Mouse (Mus musculus) liver, adult 2 months (tissue): Measurements from ENCODE around the gene Gm4869. TPM values are rescaled to one million over a fixed set of nuclear protein-coding genes. Genes with fewer than 3 reads are reported as not detected.
A peak's percentile ranks its signal among the peaks of the same experiment; 100 is the strongest.
"Not testable (repeated sequence)": the region's sequence is repeated elsewhere in the genome, so short reads cannot be mapped to it uniquely, and the experiment has no call there.

ENCODE experiments used
- DNase-seq: peaks from one replicate; pipeline ENCODE4 v3.0.0-alpha.2; 2011; ENCODE audit warnings: low read depth, low spot score; ENCODE audit errors: extremely low read depth
- H3K27ac ChIP-seq: fragments of 200-500 bp; replicated peaks from 2 replicates; pipeline ENCODE4 v1.5.1; 2012; ENCODE audit warnings: low read depth, mild to moderate bottlenecking, control low read depth, inconsistent platforms, low read length; ENCODE audit not compliant: insufficient read depth
- H3K27me3 ChIP-seq: fragments of 200-500 bp; 2 replicates; pipeline ENCODE4 v1.6.1; 2012; ENCODE audit warnings: mild to moderate bottlenecking, moderate library complexity, low read length, inconsistent platforms; ENCODE audit not compliant: control insufficient read depth, insufficient read depth
- H3K36me3 ChIP-seq: fragments of 200-500 bp; 2 replicates; pipeline ENCODE4 v1.6.1; 2012; ENCODE audit warnings: low read length, inconsistent platforms; ENCODE audit not compliant: control insufficient read depth, insufficient read depth
- H3K4me1 ChIP-seq: fragments of 200-500 bp; 2 replicates; pipeline ENCODE4 v1.6.1; 2011; ENCODE audit warnings: low read length; ENCODE audit not compliant: control insufficient read depth, insufficient read depth
- H3K4me3 ChIP-seq: fragments of 200-500 bp; 2 replicates; pipeline ENCODE4 v1.5.1; 2011; ENCODE audit warnings: low read depth, mild to moderate bottlenecking, control low read depth, low read length, moderate library complexity; ENCODE audit not compliant: insufficient read depth
- H3K79me2 ChIP-seq: fragments of 200-500 bp; 2 replicates; pipeline ENCODE4 v1.6.1; 2012; ENCODE audit warnings: inconsistent platforms, mild to moderate bottlenecking, low read length, moderate library complexity; ENCODE audit not compliant: control insufficient read depth, insufficient read depth
- H3K9ac ChIP-seq: fragments of 200-500 bp; 2 replicates; pipeline ENCODE4 v1.6.1; 2012; ENCODE audit warnings: low read depth, mild to moderate bottlenecking, control low read depth, inconsistent platforms, low read length
- CTCF ChIP-seq: fragments of 200-500 bp; IDR thresholded peaks from 2 replicates; pipeline ENCODE4 v1.5.1; 2011; ENCODE audit warnings: low read depth, low read length, control low read depth
- POLR2A ChIP-seq: fragments of 200-500 bp; IDR thresholded peaks from 2 replicates; pipeline ENCODE4 v1.6.1; 2011; ENCODE audit warnings: low read length, control low read depth; ENCODE audit not compliant: insufficient read depth; ENCODE audit errors: extremely low read depth
- WGBS: fragments of 180-500 bp; shearing (Covaris S2); methylation state at CpG from one replicate; pipeline ENCODE4 v1.1.7; 2018; 5-methylcytosine and 5-hydroxymethylcytosine counted together
- polyA plus RNA-seq: library from polyadenylated mRNA; depleted of rRNA; stranded (reverse); fragments of >200 nt; gene quantifications from 2 replicates; pipeline ENCODE4 v1.2.3, GENCODE M21; 2012
- total RNA-seq: library from RNA; depleted of rRNA; stranded (reverse); fragments of >200 nt; gene quantifications from 2 replicates; pipeline ENCODE4 v1.2.3, GENCODE M21; 2014

The Gm4869 gene
- total and polyA plus RNA-seq, 2 experiments, result not detected

- no peaks in the 10 kb centered on the region for H3K36me3 ChIP-seq
- H3K9ac ChIP-seq, result no peak overlapping the region
- TF ChIP-seq CTCF, result no peak
- TF ChIP-seq POLR2A, result no peak
- no peak overlapping the region for H3K4me3 ChIP-seq
- H3K27ac ChIP-seq, result no peak overlapping the region
- DNase-seq, result no peak
- H3K79me2 ChIP-seq, result no peaks in the 10 kb centered on the region
- 89% methylated on average over 2 of the region's 2 CpGs for WGBS
- no peaks in the 10 kb centered on the region for H3K4me1 ChIP-seq
- H3K27me3 ChIP-seq, result no peaks in the 10 kb centered on the region
These were observed 10.0 kb downstream of the Gm4869 start for GRCm38 (mm10) chr5:140455466-140455865.

DNA sequence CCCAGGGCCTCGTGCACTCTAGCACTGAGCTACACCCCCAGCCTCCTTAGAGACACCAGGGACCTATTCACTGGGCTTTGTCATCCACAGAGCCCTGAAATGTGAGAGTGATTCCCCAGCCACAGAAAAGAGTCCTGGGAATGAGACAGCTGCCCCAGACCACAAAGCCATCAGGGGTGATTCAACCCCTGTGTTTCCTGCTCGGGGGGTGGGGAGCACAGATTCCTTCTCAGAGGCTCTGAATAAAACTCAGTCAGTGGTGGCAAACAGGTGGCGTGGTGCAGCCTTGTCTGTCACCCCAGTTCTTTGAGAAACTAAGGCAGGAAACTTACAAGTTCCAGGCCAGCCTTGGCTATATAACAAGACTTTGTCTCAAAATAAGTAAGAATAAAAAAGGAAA, 16.0 kb downstream of the Gm4869 start:
- Histone ChIP-seq H3K79me2 (no peaks in the 10 kb centered on the region), H3K9ac (no peak overlapping the region), H3K36me3 (no peaks in the 10 kb centered on the region), H3K27ac (no peak overlapping the region), H3K4me1 (no peaks in the 10 kb centered on the region), H3K27me3 (no peaks in the 10 kb centered on the region), H3K4me3 (no peak overlapping the region)
- no peak for DNase-seq
- no peak for TF ChIP-seq POLR2A
- TF ChIP-seq CTCF, result no peak
- 92% methylated on average over 3 of the region's 3 CpGs for WGBS

DNA sequence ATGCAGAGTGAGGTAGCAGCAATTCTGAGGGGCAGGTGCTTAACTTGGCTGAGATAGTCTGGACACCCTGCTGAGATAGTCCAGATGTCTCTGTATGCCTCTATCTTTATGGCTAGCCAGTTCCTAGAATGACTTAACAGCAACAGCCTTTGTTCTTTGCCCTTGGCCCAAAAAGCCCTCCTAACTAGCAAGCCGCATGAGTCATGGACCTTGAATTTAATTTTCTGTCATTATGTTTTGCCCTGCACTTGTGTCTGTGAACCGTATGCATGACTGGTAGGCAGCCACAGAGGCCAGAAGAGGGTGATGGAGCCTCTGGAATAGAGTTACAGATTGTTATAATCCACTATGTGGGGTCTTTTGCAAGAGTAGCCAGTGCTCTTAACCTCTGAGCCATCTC, 17.7 kb downstream of the Gm4869 start:
- not testable (repeated sequence) for H3K4me3 ChIP-seq, H3K27ac ChIP-seq, H3K9ac ChIP-seq, DNase-seq, H3K4me1 ChIP-seq, H3K27me3 ChIP-seq, H3K79me2 ChIP-seq, H3K36me3 ChIP-seq
- WGBS, result 93% methylated on average over 2 of the region's 2 CpGs

- Histone ChIP-seq H3K36me3 (no peaks in the 10 kb centered on the region), H3K4me1 (no peaks in the 10 kb centered on the region), H3K4me3 (no peak overlapping the region), H3K9ac (no peak overlapping the region), H3K27ac (no peak overlapping the region), H3K27me3 (no peaks in the 10 kb centered on the region), H3K79me2 (no peaks in the 10 kb centered on the region)
- TF ChIP-seq POLR2A, result no peak
- TF ChIP-seq CTCF, result no peak
- DNase-seq, result no peak
- WGBS, result 83% methylated on average over 2 of the region's 2 CpGs
These were observed 19.5 kb downstream of the Gm4869 start for GRCm38 (mm10) chr5:140464943-140465342.

DNA sequence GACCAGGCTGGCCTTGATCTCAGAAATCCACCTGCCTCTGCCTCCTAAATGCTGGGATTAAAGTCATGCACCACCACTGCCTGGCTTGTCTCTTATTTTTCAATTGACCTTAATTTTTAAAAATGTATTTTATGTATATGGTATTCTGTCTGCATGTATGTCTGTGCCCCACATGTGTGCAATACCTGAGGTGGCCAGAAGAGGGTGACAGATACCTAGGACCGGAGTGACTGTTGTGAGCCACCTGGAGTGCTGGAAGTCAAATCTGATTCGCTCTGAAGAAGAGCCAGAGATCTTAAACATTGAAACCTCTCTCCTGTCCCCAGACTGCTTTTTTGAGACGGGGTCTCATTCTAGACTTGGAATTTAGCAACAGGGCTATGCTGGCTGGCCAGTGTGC, 26.9 kb downstream of the Gm4869 start:
- H3K27ac ChIP-seq, result no peak overlapping the region
- no peak overlapping the region for H3K4me3 ChIP-seq
- WGBS, result 77% methylated on average over 3 of the region's 3 CpGs
- TF ChIP-seq CTCF (peak; percentile 32; the same call in 1 of the 2 replicates), POLR2A (no peak)
- no peaks in the 10 kb centered on the region for H3K4me1 ChIP-seq
- no peak overlapping the region for H3K9ac ChIP-seq
- no peaks in the 10 kb centered on the region for H3K27me3 ChIP-seq
- H3K36me3 ChIP-seq, result no peaks in the 10 kb centered on the region
- DNase-seq, result peak; percentile 5
- H3K79me2 ChIP-seq, result no peaks in the 10 kb centered on the region

- Histone ChIP-seq H3K27ac (no peak overlapping the region), H3K79me2 (no peaks in the 10 kb centered on the region), H3K27me3 (no peaks in the 10 kb centered on the region), H3K4me3 (no peak overlapping the region), H3K36me3 (no peaks in the 10 kb centered on the region), H3K9ac (no peak overlapping the region), H3K4me1 (no peaks in the 10 kb centered on the region)
- DNase-seq, result no peak
- no peak for TF ChIP-seq CTCF
- TF ChIP-seq POLR2A, result no peak
- WGBS, result 70% methylated on average over 4 of the region's 4 CpGs
These were observed 36.0 kb downstream of the Gm4869 start for GRCm38 (mm10) chr5:140481458-140481857.
